Mouse (Mus musculus): ENCODE data around the gene F5. TPM values are rescaled to one million over a fixed set of nuclear protein-coding genes. Genes with fewer than 3 reads are reported as not detected.

The F5 gene
- polyA plus RNA-seq, 1 experiment from 2014 or later = 0.13 TPM

GRCm38 (mm10) chr1:164247971-164248370 is 96.3 kb downstream of the F5 start:
- ATAC-seq (replicated peaks) = 0 out of 2 replicates have a peak, but pooled peaks have one; percentile 3
- WGBS = 9% methylated on average over 10 of the region's 10 CpGs

GRCm38 (mm10) chr1:164248465-164249331 is 97.1 kb downstream of the F5 start, which contains the start of gene Slc19a2:
Gene Slc19a2, plus strand, starts transcription at chr1:164249046.
- under 1% methylated on average over 72 of the region's 79 CpGs for WGBS
- H3K4me2 ChIP-seq = peak within 1 kb of the TSS; percentile 74
- peak within 1 kb of the TSS; percentile 58 for H3K9ac ChIP-seq
- peaks cover 23% of the 10 kb centered on the region for H3K4me1 ChIP-seq
- no peaks in the 10 kb centered on the region for H3K36me3 ChIP-seq (replicated peaks)
- no peaks in the 10 kb centered on the region for H3K9me3 ChIP-seq
- ATAC-seq (replicated peaks) = peak; percentile 96
- H3K27me3 ChIP-seq (replicated peaks) = no peaks in the 10 kb centered on the region
- H3K27ac ChIP-seq = peak within 1 kb of the TSS; percentile 80
- H3K4me3 ChIP-seq = peak within 1 kb of the TSS; percentile 72

More at GRCm38 (mm10) chr1:164247971-164248370, 96.3 kb downstream of the F5 start:
- Histone ChIP-seq H3K4me2 (peak overlapping the region; percentile 74), H3K36me3 (replicated peaks) (no peaks in the 10 kb centered on the region), H3K4me1 (peaks cover 23% of the 10 kb centered on the region), H3K27me3 (replicated peaks) (no peaks in the 10 kb centered on the region), H3K4me3 (peak overlapping the region; percentile 72), H3K27ac (peak overlapping the region; percentile 60; the same call in 1 of the 2 replicates), H3K9me3 (no peaks in the 10 kb centered on the region), H3K9ac (peak overlapping the region; percentile 38; the same call in 1 of the 2 replicates)

DNA sequence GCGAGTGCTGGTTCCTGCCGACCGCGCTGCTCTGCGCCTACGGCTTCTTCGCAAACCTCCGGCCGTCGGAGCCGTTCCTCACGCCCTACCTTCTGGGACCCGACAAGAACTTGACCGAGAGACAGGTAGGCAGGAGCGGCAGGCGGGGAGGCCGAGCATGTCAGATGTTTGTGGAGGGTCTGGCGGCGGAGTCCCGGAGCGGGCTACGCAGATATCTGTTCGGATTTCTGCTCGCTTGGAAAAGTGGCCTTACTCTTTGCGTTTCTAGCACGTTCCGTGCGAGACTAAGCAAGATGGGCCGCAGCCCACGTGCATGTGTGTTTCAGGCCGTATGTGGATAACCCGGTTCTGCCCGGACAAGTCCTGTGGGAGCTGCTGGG is 97.7 kb downstream of the F5 start:
- H3K4me2 ChIP-seq = peak overlapping the region; percentile 74
- peak overlapping the region; percentile 58 for H3K9ac ChIP-seq
- H3K4me3 ChIP-seq = peak overlapping the region; percentile 72
- no peaks in the 10 kb centered on the region for H3K9me3 ChIP-seq
- peaks cover 23% of the 10 kb centered on the region for H3K4me1 ChIP-seq
- H3K36me3 ChIP-seq (replicated peaks) = no peaks in the 10 kb centered on the region
- WGBS = under 1% methylated on average over 33 of the region's 33 CpGs
- peak; percentile 37; the same call in 1 of the 2 replicates for ATAC-seq (replicated peaks)
- H3K27me3 ChIP-seq (replicated peaks) = no peaks in the 10 kb centered on the region
- H3K27ac ChIP-seq = peak overlapping the region; percentile 80

GRCm38 (mm10) chr1:164250391-164251150 is 98.9 kb downstream of the F5 start:
- Histone ChIP-seq H3K9ac (0 out of 2 replicates have a peak overlapping the region, but pooled peaks have one; percentile 58), H3K36me3 (replicated peaks) (no peaks in the 10 kb centered on the region), H3K9me3 (no peaks in the 10 kb centered on the region), H3K27ac (no peak overlapping the region), H3K4me1 (peaks cover 23% of the 10 kb centered on the region), H3K4me3 (peak overlapping the region; percentile 72), H3K4me2 (peak overlapping the region; percentile 74), H3K27me3 (replicated peaks) (no peaks in the 10 kb centered on the region)
- no peak for ATAC-seq (replicated peaks)
- WGBS = 67% methylated on average over 8 of the region's 8 CpGs

GRCm38 (mm10) chr1:164251438-164251837 is 99.8 kb downstream of the F5 start:
- peaks cover 23% of the 10 kb centered on the region for H3K4me1 ChIP-seq
- H3K9me3 ChIP-seq = no peaks in the 10 kb centered on the region
- ATAC-seq (replicated peaks) = no peak
- no peak overlapping the region for H3K9ac ChIP-seq
- H3K36me3 ChIP-seq (replicated peaks) = no peaks in the 10 kb centered on the region
- WGBS = 93% methylated on average over 1 of the region's 1 CpGs
- no peak overlapping the region for H3K4me3 ChIP-seq
- H3K27ac ChIP-seq = no peak overlapping the region
- H3K4me2 ChIP-seq = no peak overlapping the region
- no peaks in the 10 kb centered on the region for H3K27me3 ChIP-seq (replicated peaks)

DNA sequence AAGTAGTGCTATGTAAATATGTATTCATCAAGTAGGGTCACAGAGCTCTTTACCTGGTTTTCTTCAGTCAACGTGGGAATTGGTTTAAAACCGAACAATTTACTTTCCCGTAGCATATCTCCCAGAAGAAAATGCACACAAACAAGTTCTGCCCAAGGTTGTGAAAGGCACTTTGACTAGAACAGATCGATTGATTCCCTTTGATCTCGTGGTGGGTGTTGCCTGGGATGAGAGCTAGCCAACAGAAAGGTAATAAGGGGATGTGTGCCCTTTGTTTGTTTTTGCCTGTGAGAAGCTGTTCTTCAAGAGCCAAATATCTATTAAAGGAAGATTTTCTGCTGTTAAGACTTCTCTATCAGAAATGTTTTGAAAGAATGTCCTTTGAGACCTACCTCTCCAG is 100.9 kb downstream of the F5 start:
- no peaks in the 10 kb centered on the region for H3K27me3 ChIP-seq (replicated peaks)
- H3K36me3 ChIP-seq (replicated peaks) = no peaks in the 10 kb centered on the region
- H3K4me2 ChIP-seq = no peak overlapping the region
- 76% methylated on average over 5 of the region's 5 CpGs for WGBS
- H3K9me3 ChIP-seq = no peaks in the 10 kb centered on the region
- no peak overlapping the region for H3K9ac ChIP-seq
- no peak for ATAC-seq (replicated peaks)
- H3K27ac ChIP-seq = no peak overlapping the region
- peaks cover 22% of the 10 kb centered on the region for H3K4me1 ChIP-seq
- H3K4me3 ChIP-seq = no peak overlapping the region

- H3K4me3 ChIP-seq = no peak overlapping the region
- no peaks in the 10 kb centered on the region for H3K27me3 ChIP-seq (replicated peaks)
- H3K36me3 ChIP-seq (replicated peaks) = no peaks in the 10 kb centered on the region
- no peak for ATAC-seq (replicated peaks)
- no peak overlapping the region for H3K27ac ChIP-seq
- peaks cover 12% of the 10 kb centered on the region for H3K4me1 ChIP-seq
- 76% methylated on average over 3 of the region's 3 CpGs for WGBS
- H3K9me3 ChIP-seq = no peaks in the 10 kb centered on the region
- H3K9ac ChIP-seq = no peak overlapping the region
- H3K4me2 ChIP-seq = no peak overlapping the region
Measured at GRCm38 (mm10) chr1:164254836-164255235, 103.2 kb downstream of the F5 start.

GRCm38 (mm10) chr1:164260171-164261028 is 108.8 kb downstream of the F5 start:
- Histone ChIP-seq H3K4me2 (no peak overlapping the region), H3K9ac (no peak overlapping the region), H3K9me3 (no peaks in the 10 kb centered on the region), H3K27ac (no peak overlapping the region), H3K27me3 (replicated peaks) (no peaks in the 10 kb centered on the region), H3K4me3 (no peak overlapping the region), H3K36me3 (replicated peaks) (no peaks in the 10 kb centered on the region), H3K4me1 (no peaks in the 10 kb centered on the region)
- no peak for ATAC-seq (replicated peaks)
- 89% methylated on average over 16 of the region's 16 CpGs for WGBS

- 91% methylated on average over 7 of the region's 7 CpGs for WGBS
- H3K4me2 ChIP-seq = no peak overlapping the region
- ATAC-seq (replicated peaks) = no peak
- no peak overlapping the region for H3K9ac ChIP-seq
- H3K4me3 ChIP-seq = no peak overlapping the region
- H3K9me3 ChIP-seq = no peaks in the 10 kb centered on the region
- H3K27ac ChIP-seq = no peak overlapping the region
- no peaks in the 10 kb centered on the region for H3K4me1 ChIP-seq
- H3K36me3 ChIP-seq (replicated peaks) = no peaks in the 10 kb centered on the region
- no peaks in the 10 kb centered on the region for H3K27me3 ChIP-seq (replicated peaks)
Measured at GRCm38 (mm10) chr1:164261553-164261952, 109.9 kb downstream of the F5 start.

Measured in midbrain, embryonic 15.5 days (tissue).